Mouse (Mus musculus) brain, embryonic 14.5 days (tissue): ENCODE measurements around the gene Pigu.

Experiments
- CTCF ChIP-seq: fragments of 200-500 bp; IDR thresholded peaks from 2 replicates; pipeline ENCODE4 v1.5.1; 2012; ENCODE audit warnings: inconsistent platforms, mild to moderate bottlenecking, moderate library complexity, borderline replicate concordance; ENCODE audit not compliant: insufficient read depth, insufficient read length; ENCODE audit errors: extremely low read depth
- POLR2A ChIP-seq: fragments of 200-500 bp; IDR thresholded peaks from 2 replicates; pipeline ENCODE4 v1.6.1; 2012; ENCODE audit warnings: mild to moderate bottlenecking, inconsistent platforms, borderline replicate concordance; ENCODE audit not compliant: poor library complexity, insufficient read depth, insufficient read length, severe bottlenecking; ENCODE audit errors: extremely low read depth

GRCm38 (mm10) chr2:155388573-155388972 is 31.3 kb upstream of the Pigu start:
- TF ChIP-seq CTCF (no peak), POLR2A (no peak)
